Mouse (Mus musculus) spleen, adult 12 weeks (tissue): ENCODE results near the gene Apmap.
A peak's percentile ranks its signal among the peaks of the same experiment; 100 is the strongest.
"Not testable (repeated sequence)": the region's sequence is repeated elsewhere in the genome, so short reads cannot be mapped to it uniquely, and the experiment has no call there.

Experiments used
- DNase-seq: peaks from one replicate; pipeline ENCODE4 v3.0.0; 2022; ENCODE audit warnings: low spot score

The Apmap gene

DNA sequence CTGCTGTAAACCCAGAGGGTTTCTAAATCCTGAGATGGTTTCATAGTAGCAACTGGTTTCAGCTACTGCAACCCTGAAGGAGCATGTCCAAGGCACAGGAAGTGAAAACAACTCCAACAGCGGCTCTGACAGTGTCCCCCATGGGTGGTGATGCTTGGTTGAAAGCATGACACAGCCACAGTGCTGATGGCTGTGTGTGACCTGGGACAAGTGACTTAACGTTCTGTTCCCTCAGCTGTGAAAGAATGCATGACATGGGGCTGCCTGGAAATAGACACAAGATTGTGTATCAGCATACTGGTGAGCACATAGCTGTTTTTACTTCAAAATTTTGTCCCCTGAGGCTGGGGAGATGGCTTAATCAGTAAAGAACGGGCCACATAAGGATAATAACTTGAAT, 13.3 kb upstream of the Apmap start:
- no peak for DNase-seq

DNA sequence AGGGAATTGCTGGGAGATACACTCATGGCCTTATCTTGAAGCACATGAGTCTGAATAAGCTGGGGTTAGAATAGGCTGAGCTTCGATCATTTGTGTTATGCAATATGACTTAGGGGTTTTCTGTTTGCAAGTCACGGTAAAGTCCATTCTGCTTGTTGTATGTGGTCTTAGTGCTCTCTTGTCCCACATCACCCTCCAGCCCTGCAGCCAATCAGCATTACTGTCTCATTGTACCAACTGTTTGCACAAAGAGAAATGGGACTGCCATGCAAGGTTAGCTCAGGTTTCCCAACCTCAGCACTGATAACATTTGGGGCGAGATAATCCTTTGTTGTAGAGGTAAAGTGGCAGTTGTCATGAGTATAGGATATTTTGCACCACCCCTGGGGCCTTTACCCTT, 1.7 kb upstream of the Apmap start:
- DNase-seq, result no peak

DNA sequence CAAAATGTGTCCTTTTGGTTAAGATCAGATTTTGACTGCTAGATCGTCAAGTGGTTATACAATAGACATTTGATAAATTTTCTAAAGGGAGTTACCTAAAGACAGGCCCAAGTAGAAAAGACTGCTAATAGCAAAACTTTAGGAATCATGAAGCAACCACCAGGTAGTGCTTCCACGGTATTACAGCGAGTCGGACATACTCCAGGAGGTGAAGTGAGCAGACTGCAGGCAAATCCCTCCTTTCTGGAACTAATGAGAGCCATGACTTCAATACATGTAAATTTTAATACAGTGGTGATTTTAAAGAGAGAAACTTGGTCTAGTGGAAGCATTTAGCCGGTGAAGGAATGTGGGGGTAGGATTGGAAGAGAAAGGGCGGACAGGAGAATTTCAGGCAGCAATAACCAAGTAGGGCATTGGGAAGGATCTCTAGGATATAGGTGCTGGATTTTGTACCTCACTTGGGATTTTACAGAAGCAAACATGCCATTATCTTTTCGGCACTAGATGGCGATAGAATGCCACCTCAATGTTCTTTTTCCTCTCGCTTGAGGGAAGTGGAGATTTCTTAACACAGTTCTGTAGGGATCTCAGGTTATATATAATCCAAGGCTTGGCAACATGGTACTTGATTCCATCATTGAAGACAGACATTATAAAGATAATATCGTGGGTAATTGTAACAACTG, 649 bp upstream of the Apmap start:
- DNase-seq, result peak; percentile 40

DNA sequence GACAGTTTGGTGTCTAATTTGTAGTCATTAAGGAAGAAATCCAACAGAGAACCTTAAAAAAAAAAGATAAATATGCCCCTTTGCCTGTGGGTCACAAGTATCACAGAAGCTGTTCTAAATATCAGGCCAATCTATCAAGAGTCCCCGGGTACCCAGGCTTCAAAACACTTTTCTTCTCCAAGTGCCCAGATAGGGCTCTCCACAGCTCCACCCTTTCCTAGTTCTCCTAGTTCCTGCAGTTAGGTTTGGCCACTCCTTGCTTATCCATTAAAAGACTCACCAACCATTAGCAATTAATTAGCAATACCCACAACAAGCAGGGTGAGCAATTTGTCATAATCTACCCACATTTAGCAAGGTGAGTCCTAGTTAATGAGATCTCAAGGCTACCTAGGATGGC, 1.3 kb downstream of the Apmap start:
- no peak for DNase-seq

DNA sequence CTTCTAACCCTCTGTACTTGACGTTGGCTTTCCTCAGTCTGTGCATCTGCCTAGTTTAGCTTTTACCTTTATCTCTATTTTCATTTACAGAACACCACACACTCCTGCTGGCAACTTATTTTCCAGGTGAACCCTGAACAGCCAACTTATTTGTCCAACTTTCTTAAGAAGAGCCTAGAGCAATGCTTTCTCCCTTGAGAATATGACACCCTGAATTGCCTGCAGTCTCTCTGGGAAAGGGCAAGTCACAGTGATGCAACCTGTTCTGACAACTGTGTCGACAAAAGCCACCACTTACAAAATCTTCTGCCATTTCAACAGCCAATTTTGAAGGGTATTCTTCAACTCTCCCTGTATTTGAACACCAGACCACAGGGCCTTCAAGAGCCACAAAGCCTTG, 3.6 kb downstream of the Apmap start:
- no peak for DNase-seq

DNA sequence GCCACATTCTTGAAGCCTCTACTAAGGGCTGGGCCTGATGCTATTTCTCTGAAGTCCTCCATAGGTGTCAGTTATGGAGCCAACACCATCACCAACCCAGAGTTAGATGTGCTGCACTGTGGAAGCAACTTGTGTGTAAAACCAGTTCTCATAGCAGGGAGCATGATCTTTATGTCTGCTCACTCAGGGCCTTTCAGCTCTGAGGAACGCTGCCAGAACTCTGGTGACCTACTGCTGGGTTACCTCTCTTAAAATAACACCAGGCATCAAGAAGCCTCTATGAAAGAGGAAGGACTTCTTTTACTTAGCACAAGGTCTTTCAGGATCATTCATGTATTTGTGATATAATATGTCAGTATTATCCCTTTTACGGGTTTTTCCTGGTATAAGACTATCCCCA, 6.2 kb downstream of the Apmap start:
- no peak for DNase-seq

DNA sequence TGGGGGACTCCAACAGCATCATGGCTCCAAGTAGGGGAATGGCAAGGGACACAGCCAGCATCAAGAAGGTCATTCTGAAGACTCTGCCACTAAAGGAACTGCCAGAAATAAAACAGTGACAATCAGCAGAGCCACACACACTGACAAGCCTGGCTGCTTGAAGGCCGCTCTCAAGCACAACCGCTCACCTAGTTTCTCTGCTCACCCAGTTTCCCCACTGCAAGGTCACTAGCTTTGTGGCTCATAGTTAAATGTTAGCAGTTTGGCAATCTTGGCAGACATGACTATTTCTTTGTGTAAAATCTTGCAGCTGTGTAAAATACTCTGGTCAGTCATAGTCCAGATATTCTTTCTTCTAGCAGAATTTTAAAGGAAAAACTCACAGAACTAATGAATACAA, 8.1 kb downstream of the Apmap start:
- no peak for DNase-seq

DNA sequence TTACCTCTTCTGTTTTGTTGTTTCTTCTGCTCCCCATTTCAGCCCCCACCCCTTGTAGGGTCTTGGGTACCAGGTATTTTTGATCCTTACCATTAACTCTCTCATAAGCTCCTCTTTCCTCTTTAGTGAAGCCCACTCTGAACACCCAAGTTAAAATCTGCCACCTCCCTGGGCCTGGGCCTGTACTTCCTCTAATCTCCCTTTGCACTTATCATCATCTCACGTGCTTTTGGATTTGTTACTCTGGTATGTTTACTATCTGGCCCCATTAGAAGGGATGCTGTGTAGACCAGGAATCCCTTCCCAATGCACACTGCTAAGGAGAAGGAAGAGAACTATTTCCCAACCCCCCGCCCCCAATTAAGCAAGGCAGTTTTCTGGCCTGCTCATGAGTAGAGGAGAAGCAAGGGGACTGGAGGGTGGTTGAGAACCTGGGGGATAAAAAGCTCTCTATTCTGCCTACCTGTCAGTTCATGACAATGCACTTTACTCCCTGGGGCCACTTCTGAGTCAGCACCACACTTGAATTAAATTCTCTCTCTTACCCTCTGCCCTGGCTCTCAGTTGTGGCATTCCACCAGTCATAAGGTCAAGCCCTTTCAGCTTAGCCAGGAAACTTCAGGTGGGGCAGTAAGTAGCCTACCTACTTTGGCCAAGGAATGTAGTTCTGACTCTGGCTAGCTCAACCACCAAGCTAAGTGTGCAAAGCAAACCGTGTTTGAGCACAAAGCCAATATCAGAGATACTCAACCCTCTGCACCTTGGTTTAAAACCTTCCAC, 12.8 kb downstream of the Apmap start:
- DNase-seq, result no peak

DNA sequence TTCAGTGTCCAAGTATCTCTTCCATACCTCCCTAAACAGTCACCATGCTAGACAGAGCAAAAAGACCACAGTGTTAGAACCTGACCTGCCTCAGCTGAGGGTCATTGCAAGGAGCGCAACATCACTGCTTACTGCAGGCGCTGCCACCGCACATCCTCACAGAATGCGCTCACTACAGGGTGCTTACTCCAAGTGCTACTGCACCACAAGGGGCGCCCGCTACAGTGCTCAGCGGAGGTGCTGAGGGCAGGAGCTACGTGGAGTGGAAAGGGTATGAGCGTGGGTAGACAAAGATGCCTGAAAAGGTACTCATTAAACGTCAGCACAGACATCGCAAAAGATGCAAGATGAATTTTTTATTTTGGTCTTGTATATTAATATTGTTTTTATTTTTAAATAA, 19.3 kb downstream of the Apmap start:
- DNase-seq, result no peak

DNA sequence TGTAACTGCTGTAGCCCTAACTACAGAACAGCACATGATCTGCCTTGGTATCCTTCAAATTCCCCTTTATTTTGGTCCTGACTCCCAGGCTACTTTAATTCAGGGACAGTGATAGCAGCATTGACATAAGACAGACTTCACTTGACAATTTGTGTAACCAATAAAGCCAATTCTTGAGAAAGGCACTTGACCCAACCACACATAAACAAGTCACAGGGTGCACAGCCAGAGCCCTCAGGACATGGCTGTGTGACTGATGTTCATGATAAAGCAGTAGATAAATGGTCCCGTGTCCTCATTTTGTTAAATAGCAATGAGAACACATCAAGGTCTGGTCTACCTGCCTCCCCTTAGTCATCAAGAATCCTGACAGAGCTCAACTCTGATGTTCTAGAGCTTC, 28.7 kb downstream of the Apmap start:
- no peak for DNase-seq

DNA sequence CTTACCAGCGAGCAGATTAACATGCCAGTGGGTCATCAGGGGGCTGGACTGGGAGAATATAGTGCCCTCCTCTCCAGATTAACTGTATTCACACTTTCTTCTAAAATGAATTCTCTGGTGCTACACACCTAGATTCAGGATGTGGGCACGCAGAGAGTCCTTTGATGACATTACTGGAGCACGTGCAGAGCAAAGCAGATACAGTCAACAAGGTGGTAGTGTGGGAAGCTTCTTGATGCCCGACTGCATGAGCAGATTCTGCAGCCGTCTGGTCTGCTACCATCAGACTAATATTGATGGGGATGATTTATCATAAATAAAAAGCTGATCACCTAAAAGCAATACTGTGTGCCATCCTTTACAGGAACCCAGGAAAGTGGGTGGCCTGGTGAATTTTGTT, 29.8 kb downstream of the Apmap start:
- DNase-seq, result no peak

DNA sequence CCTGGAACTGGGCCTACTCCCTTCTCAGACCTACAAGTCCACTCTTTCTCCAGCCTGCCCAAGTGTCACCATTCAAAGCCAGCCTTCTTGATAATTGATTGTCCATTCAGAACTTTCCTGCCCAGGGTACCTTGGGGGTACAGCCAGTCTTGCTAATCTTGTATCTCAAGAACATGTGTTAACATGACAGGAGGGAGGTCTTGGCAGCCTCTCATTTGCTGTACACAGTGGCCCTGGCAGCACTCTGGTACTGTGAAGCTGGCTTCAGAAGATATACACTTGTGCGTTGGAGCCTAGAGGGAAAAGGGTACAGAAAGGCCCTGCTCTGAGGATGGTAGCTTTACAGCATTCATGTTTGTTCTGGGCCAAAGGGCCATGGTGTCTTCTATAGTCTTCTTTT, 32.1 kb downstream of the Apmap start:
- no peak for DNase-seq

DNA sequence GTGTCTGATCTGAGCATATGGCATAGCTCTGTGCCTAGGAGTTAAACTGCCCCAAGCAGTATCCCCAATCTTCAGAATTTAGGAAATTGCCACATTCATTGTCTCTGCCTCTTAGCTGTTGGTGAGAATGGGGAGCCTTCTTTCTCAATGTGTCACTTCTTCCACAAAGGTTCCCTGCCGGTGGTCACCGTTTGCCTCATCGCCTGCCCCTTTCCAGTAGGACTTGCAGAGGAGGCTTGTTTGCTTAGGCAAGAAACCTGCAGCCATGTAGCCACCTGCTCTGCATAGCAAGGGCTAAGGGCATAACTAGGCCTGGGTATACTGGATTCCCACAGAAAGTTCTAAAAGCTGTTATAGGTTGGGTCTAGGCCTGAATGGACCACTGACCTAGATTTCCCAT, 35.9 kb downstream of the Apmap start:
- no peak for DNase-seq

DNA sequence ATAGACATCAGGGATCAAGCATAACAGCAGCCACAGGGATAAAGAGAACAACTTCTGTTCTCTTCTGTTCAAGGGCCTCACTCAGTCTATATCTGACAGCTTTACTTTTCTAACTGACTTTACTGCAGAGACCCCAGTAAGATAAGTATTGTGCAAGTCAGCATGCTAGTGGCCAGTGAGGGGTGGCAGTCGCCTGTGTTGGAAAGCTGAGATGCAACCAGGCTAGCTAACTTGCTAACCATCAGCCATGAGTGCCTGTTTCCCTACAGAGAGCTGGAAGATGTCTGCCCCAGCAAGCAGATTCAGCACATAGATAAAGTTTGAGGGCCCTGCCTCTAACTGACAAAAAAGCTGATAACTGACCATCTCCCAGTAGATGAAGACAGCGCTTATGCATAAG, 37.6 kb downstream of the Apmap start:
- no peak for DNase-seq

DNA sequence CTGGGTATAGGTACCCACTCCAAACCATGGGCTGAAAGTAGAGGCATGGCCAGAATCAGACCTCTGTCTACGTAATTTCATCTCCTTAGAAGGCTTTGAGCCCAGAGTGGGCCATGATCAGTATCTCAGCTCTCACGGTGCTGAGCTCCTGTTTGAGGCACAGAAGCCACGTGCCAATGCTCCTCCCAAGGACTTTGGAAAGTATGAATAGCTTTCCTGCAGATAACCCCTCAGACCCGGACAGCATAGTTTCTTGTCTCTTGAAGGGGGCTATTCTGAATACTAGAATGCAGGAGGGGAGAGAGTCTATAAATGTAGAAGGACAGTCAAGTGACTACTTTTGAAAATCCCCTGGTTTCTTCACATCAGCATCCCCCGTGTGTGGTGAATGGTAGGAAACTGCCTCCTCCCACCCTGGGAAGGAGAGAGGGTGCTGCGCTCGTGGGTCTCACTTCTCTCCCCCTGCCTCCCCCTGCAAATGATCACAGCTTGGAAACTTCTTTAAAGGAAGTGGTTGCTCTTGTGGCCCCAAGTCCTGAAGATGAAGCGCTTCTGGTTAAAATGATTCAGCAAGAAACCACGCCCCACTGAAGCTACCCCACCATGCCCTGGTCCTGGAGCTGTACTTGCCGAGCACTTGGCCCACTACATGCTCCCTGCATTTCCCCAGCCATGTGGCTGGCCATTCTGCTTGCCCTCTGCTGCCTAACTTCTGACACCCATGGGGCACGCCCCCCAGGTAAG, 38.3 kb downstream of the Apmap start, which contains the start of gene Cst7:
TSS of gene Cst7 (plus strand) at position 569 of the 744 bp plus-strand sequence.
- no peak for DNase-seq

DNA sequence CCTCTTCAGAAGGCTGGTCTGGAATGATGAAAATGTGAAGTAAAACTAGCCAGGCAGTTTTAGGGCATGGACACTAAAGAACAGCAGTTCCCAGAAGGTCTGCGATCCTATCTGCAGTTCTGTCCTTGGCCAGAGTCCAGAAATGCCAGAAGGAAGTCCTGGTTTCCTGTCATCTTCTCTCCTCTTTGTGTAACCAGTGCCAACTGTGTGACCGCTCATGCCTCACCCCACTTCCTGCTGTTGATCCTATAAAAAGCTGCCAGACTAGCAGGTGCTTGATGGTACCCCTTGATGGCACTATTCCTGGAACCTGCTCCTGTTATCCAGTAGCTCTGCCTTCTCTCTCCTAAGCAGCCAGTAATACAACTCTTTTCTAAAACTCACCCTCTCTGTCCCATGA, 41.3 kb downstream of the Apmap start:
- no peak for DNase-seq

DNA sequence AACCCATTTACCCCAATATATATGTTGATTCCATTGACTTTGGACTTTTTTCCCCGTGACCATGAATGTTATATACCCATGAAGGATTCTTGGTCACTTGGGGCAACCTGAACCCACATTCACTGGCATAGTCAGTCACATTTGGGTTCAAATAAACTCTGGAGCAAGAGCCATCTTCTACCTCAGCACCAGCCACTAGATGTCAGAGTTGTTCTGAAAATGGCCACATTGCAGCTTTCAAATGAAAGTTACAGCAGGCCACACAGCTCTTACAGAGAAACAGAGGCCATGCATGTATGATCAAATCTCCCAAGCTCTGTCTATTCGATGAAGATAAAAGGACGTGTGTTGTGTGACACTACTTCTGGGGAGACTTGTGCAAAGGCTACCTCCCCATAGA, 49.8 kb downstream of the Apmap start:
- DNase-seq, result no peak

DNA sequence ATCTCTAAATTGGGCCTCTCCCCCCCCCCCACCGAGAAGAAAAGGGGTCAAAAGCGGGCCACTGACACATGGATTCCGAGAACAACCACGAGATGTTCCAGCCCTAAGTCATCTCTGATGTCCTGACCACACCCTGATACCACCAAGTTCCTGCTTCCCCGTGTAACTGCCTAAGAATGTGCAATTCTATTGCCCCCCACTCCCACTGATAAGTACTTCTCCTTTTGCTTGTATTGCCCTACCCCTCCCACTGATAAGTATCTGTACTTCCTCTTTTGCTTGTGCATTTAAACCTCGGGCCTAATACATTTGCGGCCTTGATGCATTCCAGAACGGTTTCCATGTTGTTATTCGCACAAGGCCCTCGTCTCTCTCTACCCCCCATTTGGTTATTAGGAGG, 58.8 kb downstream of the Apmap start:
- not testable (repeated sequence) for DNase-seq
